Mouse (Mus musculus) cerebellum, postnatal 4 days (tissue): ENCODE measurements at regions not wholly inside any gene's neighbourhood (a gene's known extent, or its start where the extent isn't known, plus 50 kb on each side); places are given as distances from the start of the nearest gene placed in this dataset.
A peak's percentile ranks its signal among the peaks of the same experiment; 100 is the strongest.

Experiments used
- DNase-seq, 2 experiments: peaks; one replicate each; pipeline ENCODE4 v3.0.0; 2022; ENCODE audit warnings: low spot score in 2 of 2, mixed read lengths in 1 of 2

DNA sequence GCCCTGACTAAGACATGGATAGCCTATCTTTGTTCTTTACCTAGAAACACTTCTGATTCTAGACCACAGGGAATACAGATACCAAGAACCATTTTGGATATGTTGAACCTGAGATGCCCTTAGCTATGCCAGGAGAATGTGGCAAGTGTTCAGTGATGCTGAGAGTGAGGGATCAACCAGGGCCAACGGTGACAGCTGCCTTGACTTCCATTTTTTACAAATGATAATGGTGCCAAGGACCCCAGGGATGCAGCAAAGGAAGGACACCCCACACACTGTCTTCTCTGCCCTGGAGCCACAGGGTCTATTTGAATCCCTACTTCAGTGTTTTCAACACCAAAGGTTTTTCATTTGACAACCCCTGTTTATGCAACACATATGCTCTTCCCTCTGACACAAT, 174.4 kb downstream of the Gsdmc2 start:
- no peak for DNase-seq

DNA sequence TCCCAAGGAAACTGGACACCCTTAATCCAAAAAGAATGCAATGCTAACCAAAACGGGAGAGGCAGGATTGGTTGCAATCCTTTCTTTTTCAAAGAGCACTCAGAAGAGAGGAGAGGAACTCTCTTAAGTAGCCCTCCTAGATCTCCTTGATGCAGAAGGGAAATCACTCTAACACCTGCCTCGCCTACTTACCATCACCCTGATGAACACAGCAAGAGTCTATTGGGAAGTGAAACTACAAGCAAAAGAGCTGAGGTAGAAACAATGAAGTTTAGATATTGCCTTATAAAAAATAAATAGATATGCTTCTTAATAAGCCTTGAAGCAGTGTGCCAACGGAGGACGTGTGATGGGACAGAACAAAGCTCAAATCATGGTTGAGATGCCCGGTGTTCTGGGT, 177.4 kb downstream of the Gsdmc2 start:
- no peak for DNase-seq

DNA sequence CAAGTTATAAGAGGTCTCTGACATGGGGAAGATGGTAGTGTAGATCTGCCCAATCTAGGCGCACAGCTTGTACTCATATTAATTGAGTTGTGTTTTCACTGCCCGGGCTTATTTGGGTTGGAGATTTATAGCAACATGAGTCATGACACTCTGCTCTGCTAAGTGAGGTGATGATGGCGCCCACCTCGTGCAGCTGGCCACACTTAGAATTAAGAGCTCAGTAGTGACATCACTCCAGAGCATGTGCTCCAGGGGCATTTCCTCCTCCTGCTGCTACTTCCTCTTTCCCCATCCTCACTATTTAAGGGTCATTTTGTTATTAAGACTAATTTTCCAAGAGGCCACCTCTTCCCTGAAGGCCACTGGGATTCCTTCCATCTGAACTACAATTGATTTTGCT, 179.5 kb downstream of the Gsdmc2 start:
- DNase-seq, result no peak

- no peak for DNase-seq
These were observed 180.1 kb downstream of the Gsdmc2 start for GRCm38 (mm10) chr15:63664877-63665276.

GRCm38 (mm10) chr15:63662183-63662582, 182.8 kb downstream of the Gsdmc2 start:
- DNase-seq, result no peak

GRCm38 (mm10) chr15:63658031-63658521, 186.9 kb downstream of the Gsdmc2 start:
- DNase-seq, result no peak

- peak; percentile 84 to 89 for DNase-seq
These were observed 192.6 kb downstream of the Gsdmc2 start for GRCm38 (mm10) chr15:63652216-63652961.

GRCm38 (mm10) chr15:63651120-63651519, 193.9 kb downstream of the Gsdmc2 start:
- no peak for DNase-seq

DNA sequence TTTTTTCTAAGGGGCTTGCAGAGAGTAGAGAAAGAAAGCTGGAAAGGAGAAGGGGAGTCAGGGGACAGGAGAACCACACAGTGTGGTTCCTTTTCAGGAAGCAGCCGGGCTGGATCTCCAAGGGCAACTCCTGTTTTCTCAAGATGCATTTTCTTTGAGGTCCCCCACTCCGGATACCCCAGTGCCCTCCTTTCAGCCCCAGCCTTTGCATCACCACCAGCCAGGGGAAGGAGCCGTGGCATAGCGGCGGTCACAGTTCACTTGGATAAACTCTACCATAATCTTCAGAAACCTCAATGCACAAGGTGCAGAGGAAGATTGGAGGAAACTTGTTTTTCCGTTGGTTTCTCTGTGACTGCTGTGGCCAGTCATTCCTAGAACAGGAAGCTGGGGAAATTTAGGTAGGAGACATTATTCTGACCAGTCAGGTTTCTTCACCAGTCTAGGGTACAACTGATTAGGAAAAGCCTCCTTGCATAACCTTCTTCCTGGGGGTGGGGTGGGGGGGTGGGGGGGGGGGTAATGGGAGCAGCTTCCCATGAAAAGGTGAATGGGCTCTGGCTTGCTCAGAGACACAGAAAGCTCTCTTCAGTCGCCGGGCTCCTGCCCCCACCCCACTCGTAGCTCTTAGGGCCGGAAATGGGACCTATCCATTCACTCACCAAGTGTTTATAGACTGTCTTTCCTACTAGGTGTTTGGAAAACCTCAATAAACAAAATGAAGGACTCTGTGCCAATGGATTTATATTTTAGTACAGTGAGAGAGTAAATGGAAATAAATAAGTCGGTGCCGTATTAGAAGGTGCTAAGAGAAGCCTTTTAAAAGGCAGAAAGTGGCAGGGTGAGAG, 196.6 kb downstream of the Gsdmc2 start:
- DNase-seq, result no peak

- DNase-seq, result no peak
These were observed 220.2 kb downstream of the Gsdmc2 start for GRCm38 (mm10) chr15:63624814-63625213.

- DNase-seq, result no peak
These were observed 220.7 kb downstream of the Gsdmc2 start for GRCm38 (mm10) chr15:63624249-63624648.

DNA sequence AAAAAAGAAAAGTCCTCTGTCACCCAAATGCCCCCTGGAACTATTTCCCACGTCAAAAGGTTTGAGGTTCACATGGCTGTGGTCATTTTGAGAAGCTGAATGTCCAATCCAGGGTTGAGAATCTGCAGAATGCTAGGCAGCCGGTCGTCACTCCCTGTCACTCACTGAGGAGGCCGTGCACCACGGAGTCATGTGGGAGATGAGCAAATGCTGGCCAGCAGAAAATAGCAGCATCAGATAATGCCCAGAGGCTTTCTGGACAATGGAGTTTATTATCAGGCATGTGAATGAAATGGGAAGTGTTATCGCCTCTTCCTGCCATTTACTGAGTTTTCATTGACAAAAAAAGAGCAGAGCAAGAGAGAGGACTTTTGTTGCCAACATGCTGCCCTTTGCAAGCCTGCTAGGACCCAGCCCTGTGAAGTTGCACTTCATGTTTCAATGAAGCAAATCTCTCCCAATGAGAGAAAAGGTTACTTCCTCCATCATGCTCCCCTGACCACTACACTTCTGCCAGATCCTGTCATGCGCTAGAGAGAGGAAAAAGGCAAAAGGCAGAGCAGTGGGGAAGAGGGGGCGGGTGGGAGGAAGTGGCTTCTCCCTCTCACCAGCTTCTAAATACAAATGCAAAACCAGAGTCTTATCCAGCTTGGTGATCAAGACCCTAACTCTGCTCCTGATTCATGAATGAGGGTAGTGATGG, 228.3 kb downstream of the Gsdmc2 start:
- DNase-seq, result no peak

GRCm38 (mm10) chr15:63614191-63614590, 230.8 kb downstream of the Gsdmc2 start:
- DNase-seq, result no peak

DNA sequence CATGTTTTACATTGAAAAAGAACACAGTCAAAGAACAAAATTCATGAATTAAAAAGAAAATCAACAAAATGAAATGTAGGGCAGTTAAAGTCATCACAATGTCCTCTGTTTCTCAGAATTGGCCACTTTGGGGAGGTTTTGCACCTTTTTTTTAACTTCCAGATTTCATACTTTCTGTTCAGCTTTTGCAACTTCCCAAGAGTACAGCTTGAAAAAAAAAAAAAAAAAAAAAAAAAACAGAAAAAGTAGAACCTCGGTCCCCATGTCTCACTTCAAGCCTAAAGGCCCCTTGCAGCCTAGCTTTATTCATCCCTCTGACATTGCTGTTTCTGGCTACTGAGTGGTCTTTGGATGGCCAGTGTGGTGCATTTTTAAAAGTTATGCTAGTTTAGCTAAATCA, 231.9 kb downstream of the Gsdmc2 start:
- DNase-seq, result no peak

- DNase-seq, result no peak
These were observed 233.8 kb downstream of the Gsdmc2 start for GRCm38 (mm10) chr15:63611161-63611560.

GRCm38 (mm10) chr15:63603100-63603714, 241.8 kb downstream of the Gsdmc2 start:
- no peak for DNase-seq

DNA sequence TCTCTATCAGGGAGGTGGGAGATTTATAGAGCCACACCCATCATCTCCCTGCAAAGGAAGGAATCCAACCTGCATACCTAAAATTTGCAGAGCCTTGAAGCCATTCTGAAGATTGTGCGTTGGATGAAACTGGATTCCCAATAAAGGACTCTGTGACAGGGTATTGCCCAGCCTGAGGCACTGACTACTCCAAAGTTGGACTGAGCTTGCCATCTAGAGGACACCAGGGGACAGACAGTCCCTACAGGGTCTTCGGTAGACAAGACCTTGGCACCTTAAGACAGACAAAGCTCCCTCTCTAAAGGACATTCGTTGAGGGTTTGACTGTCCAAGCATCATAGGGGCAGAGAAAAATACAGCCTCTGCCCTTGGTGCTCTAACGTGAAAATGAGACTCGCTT, 243.4 kb downstream of the Gsdmc2 start:
- peak; percentile 25 to 47 for DNase-seq

GRCm38 (mm10) chr15:63592758-63593463, 252.1 kb downstream of the Gsdmc2 start:
- DNase-seq, result no peak

- no peak for DNase-seq
These were observed 285.7 kb downstream of the Gsdmc2 start for GRCm38 (mm10) chr15:63559293-63559692.

- no peak for DNase-seq
These were observed 286.3 kb downstream of the Gsdmc2 start for GRCm38 (mm10) chr15:63558691-63559090.

GRCm38 (mm10) chr15:63557816-63558215, 287.2 kb downstream of the Gsdmc2 start:
- no peak for DNase-seq
